Mouse (Mus musculus) layer of hippocampus, adult 9-11 months (tissue): ENCODE data around the gene Rad23a.
"Not testable (repeated sequence)": the region's sequence is repeated elsewhere in the genome, so short reads cannot be mapped to it uniquely, and the experiment has no call there.

Experiments used
- DNase-seq: peaks from one replicate; pipeline ENCODE4 v3.0.0; 2022

Gene Rad23a

DNA sequence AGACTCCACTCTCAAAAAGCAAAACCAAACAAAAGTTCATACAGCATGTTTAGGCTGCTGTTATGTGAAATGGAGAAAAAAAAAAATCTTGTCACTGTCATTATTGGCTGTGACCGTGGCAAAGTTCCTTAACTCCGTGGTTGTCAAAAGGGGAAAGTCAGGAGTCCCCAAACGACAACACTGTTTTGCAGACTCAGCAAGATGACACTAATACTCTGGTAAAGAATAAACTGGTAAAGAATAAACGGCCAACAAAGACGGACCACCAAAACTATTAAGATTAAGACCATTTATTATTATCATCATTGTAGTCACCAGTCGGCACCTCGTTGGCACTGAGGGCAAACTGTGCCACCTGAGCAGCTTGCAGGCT lies 604 bp downstream of the Rad23a start:
- DNase-seq = no peak

DNA sequence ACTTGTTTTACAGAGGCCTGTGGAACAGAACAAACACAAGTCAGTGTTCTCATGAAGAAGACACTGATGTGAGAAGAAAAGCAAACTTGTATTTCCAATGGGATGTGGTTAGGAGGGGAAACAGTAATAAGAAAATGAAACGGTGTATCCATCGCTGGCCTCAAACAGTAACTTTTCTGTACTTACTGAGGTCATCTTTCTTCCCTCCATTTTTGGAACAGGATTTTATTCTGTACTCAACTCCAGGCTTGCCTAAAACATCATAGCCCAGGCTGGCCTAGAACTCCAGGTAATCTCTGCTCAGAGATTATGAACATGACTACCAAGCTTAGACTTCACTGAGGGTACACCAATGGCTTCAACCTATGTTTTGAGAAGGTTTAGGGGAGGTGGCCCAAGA lies 1.1 kb downstream of the Rad23a start:
- DNase-seq = no peak

DNA sequence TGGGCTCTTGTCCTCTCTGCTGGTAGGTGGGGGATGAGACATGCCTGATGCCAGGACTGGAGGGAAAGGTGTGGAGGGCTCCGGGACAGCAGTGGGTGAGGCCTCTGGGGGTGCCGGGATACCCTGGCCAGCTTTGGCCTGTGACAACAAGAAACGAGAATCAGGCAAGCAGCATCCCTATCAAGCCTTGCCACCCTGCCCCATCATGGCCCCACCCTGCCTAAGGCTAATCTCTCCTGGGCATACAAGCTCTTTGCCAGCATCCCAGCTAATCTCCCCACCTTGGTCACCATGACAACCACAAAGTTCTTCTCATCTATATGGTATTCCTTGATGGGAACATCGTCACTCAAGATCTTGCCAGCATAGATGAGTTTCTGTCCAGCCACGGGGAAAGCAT lies 2.0 kb downstream of the Rad23a start:
- no peak for DNase-seq

DNA sequence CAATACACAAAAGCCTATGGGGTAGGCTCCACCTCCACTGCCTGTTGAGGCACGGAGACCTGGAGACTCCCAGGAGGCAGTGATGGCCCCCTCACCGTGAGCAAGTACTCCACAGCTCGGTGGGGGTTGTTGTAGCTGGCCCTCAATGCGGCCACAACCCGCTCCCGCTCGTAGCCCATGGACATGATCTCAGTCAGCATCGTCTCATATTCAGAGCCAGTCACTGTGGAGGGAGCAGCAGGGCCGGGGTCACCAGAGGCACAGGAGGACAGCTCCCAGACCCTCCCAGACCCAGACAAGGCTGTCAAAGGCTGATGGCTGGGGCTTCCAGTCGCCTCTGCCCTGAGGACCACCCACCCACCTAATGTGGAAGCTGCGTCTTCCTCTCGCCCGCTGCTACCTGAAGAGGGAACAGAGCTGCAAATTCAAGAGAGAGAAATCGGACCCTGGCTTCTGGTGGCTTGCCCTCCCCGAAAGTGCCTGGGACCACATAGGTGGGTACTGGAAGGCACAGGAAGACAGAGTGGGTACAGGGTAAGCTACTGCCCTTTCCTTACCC lies 2.5 kb downstream of the Rad23a start:
- DNase-seq = no peak

- no peak for DNase-seq
Measured at GRCm38 (mm10) chr8:84837149-84837911, 3.1 kb downstream of the Rad23a start.

DNA sequence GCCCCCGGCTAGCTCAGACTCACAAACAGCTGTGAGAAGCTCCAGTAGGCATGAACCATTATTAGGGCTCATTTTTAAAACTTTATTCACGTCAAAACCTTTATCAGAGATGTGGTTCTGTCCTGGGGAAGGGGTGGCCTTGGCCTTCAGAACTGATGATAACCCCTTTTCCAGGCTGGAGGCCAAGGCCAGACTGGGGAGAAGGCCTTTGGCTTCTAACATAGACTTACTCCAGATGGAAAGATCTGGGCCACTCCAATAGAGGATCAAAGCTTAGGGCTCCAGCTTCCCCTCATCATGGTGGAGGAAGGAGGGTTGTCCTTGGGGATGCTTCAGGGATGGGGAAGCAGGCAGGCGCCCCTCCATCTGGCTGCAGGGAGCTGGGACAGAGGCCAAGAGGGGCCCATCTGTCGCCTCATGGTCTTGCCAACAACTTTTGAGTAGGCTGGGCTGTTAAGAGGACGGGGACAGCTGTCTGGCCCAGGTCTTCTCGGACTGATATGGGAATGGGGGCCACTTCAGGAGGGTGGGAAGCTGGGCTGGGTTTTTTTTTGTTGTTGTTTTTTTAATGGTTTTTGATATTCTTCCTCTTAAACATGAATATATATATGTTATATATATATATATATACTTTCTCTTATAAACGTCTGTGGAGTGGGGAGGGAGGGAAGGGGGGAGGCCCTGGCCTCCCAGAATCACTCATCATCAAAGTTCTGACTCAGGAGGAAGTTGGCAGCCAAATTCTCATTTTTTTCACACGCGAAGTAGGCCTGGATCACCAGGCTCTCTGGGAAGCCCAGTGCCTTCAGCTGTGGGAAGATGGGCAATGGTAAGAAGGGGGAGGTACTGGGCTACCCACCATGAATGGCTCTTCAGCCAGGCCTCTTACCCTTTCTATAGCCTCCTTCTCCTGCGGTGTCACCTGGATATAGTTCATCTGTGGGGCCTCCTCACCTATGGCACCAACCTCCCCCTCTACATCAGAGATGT lies 5.3 kb downstream of the Rad23a start:
- DNase-seq = peak; percentile 87

DNA sequence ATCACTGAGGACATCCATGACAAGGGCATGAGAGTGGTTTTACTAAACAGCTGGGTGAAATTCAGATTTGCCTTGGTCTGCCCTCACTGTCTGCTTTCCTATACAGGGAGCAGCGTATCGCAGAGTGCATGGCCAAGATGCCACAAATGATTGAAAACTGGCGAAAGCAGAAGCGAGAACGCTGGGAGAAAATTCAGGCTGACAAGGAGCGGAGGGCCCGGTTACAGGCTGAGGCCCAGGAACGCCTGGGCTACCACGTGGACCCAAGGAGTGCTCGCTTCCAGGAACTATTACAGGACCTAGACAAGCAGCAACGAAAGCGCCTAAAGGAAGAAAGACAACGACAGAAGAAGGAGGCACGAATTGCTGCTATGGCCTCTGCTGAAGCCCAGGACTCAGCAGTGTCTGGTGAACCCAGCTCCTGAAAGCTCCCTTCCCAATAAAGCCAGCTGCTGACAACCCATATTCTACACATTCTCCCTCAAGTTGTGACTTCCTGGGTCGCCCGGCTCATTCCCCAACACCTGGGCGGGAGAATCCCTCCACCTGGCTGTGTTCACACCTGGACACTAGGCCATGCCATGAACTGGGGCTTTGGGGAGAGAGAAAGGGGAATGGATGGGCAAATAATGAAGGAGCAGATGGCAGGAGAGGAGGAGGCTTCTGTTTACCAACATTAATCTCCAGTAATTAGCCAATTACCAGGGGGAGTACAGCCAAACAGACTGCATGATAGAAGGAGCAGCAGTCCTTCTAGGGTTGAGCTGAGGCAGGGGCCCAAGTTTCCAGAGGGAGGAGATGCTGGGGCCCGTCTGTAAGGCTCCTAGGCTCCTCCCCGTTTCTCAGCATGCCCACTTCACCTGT lies 6.2 kb downstream of the Rad23a start:
- no peak for DNase-seq

DNA sequence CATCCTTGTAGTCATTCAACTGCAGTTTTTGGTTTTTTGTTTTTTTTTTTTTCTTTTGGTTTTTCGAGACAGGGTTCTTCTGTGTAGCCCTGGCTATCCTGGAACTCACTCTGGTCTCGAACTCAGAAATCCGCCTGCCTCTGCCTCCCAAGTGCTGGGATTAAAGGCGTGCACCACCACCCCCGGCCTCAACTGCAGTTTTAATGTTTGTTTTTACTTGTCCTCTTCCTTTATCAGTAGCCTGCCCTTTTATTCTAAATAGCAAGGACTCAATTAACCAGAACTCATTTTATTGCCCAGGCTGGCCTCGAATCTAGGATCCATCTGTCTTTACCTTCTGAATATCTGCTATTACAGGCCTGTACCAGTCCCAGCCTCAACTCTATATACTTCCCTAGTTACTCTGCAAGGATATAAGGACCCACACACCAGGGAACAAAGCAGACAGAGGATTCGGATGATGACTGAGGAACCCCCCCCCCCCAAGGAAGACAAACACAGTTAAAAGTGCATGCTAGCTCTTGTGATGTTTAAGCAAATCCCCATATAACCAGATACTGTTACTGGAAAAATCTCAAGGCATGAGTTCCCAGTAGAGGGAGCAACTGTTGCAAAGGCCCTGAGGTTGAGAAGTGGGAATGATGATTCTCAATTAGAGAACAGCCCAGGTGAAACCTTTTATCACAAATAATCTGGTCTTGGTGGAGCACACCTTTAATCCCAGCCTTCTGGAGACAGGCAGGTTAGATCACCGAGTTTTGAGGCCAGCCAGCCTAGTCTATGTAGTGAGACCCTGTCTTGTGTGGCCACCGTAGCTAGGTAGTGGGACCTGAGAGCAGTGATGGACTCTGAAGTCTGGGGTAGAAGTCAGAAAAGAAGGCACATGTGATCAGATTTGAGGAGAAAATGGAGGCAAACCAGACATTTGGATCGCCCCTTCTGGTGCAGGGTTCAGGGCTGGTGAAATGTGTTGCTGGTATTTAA lies 7.4 kb downstream of the Rad23a start:
- no peak for DNase-seq

GRCm38 (mm10) chr8:84832034-84832717 lies 8.3 kb downstream of the Rad23a start:
- peak; percentile 71 for DNase-seq

GRCm38 (mm10) chr8:84831490-84831889 lies 9.0 kb downstream of the Rad23a start, which contains the start of gene Gadd45gip1:
TSS of gene Gadd45gip1 (plus strand) at chr8:84831522.
- DNase-seq = no peak

GRCm38 (mm10) chr8:84826518-84826917 lies 13.9 kb downstream of the Rad23a start:
- DNase-seq = not testable (repeated sequence)

- no peak for DNase-seq
Measured at GRCm38 (mm10) chr8:84825636-84826035, 14.8 kb downstream of the Rad23a start.

- no peak for DNase-seq
Measured at GRCm38 (mm10) chr8:84823653-84824052, 16.8 kb downstream of the Rad23a start.

- DNase-seq = no peak
Measured at GRCm38 (mm10) chr8:84822723-84823122, 17.7 kb downstream of the Rad23a start, which contains the start of gene Dand5. TSS of gene Dand5 (minus strand) at chr8:84822823.

- DNase-seq = no peak
Measured at GRCm38 (mm10) chr8:84816117-84816516, 24.3 kb downstream of the Rad23a start.

DNA sequence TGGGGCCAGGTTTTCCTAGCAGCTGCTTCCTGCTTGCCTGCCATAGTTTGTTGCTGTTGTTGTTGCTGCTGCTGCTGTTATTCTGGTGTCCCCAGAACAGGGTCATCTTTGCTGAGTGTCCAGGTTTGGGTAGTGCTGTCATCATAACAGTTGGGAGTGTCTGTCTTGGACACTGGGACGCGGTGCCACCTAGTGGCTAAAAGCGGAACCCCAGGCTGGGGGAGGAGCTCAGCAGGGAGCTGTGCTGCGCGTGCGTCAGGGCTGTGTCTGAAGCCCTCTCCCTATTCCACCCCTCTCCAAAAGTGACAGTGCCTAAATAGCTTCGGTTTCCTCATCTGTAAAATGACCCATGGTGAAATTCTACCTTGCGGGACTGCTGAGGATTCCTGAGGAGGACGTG lies 24.9 kb downstream of the Rad23a start:
- DNase-seq = peak; percentile 93

- DNase-seq = no peak
Measured at GRCm38 (mm10) chr8:84814555-84815441, 25.7 kb downstream of the Rad23a start.

- DNase-seq = no peak
Measured at GRCm38 (mm10) chr8:84814240-84814554, 26.3 kb downstream of the Rad23a start.

DNA sequence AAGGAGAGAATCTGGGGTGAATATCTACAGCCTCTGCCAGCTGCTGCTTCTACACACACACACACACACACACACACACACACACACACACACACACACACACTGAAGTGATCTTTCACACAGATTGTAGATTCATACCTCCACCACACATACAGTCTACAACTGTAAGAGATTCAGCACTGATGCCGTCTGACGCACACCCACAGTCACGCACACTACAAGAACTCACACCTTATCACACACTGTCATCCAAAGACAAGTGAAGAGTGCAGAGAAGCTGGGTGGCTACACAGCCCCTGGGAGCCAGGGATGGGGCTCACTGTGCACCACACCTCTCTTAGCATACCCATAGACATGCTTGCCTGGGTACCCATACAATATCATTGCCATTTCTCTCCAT lies 26.6 kb downstream of the Rad23a start:
- DNase-seq = no peak

- no peak for DNase-seq
Measured at GRCm38 (mm10) chr8:84813059-84813458, 27.4 kb downstream of the Rad23a start.
